Mouse (Mus musculus) T-helper 2 cell (primary cell): ENCODE results near the gene Kcnj12.

Source experiments
- in situ Hi-C: fragments of 300-600 bp; cut with MboI, MseI; formaldehyde crosslinking; loops from one replicate; pipeline ENCODE4 v1.15.1; 2025; ENCODE audit warnings: high pct_unique_total_duplicates

Gene Kcnj12

GRCm38 (mm10) chr11:61059691-61060457, 37.5 kb downstream of the Kcnj12 start:
- in situ Hi-C loops = no loop called here

GRCm38 (mm10) chr11:61060634-61061033, 38.3 kb downstream of the Kcnj12 start:
- in situ Hi-C loops = no loop called here

- in situ Hi-C loops = no loop called here
Measured at GRCm38 (mm10) chr11:61062548-61063461, 40.4 kb downstream of the Kcnj12 start.

- in situ Hi-C loops = no loop called here
Measured at GRCm38 (mm10) chr11:61063503-61063902, 41.1 kb downstream of the Kcnj12 start.

GRCm38 (mm10) chr11:61065620-61066019, 43.3 kb downstream of the Kcnj12 start:
- in situ Hi-C loops = no loop called here

GRCm38 (mm10) chr11:61067133-61067835, 44.9 kb downstream of the Kcnj12 start:
- in situ Hi-C loops = no loop called here

- in situ Hi-C loops = no loop called here
Measured at GRCm38 (mm10) chr11:61068866-61069265, 46.5 kb downstream of the Kcnj12 start.

GRCm38 (mm10) chr11:61069645-61070044, 47.3 kb downstream of the Kcnj12 start:
- in situ Hi-C loops = no loop called here

- in situ Hi-C loops = no loop called here
Measured at GRCm38 (mm10) chr11:61074646-61075317, 52.4 kb downstream of the Kcnj12 start.

GRCm38 (mm10) chr11:61075361-61076326, 53.3 kb downstream of the Kcnj12 start:
- in situ Hi-C loops = no loop called here

- in situ Hi-C loops = no loop called here
Measured at GRCm38 (mm10) chr11:61081624-61082023, 59.3 kb downstream of the Kcnj12 start.

- in situ Hi-C loops = no loop called here
Measured at GRCm38 (mm10) chr11:61090195-61090594, 67.8 kb downstream of the Kcnj12 start.

GRCm38 (mm10) chr11:61091192-61091591, 68.8 kb downstream of the Kcnj12 start:
- in situ Hi-C loops = no loop called here

- in situ Hi-C loops = no loop called here
Measured at GRCm38 (mm10) chr11:61091642-61092262, 69.4 kb downstream of the Kcnj12 start.

GRCm38 (mm10) chr11:61098046-61098445, 75.7 kb downstream of the Kcnj12 start:
- in situ Hi-C loops = no loop called here

GRCm38 (mm10) chr11:61102397-61103339, 80.3 kb downstream of the Kcnj12 start:
- in situ Hi-C loops = no loop called here

- in situ Hi-C loops = no loop called here
Measured at GRCm38 (mm10) chr11:61104241-61104901, 82.0 kb downstream of the Kcnj12 start.

GRCm38 (mm10) chr11:61108911-61109361, 86.6 kb downstream of the Kcnj12 start:
- in situ Hi-C loops = loop anchor here (5.0 kb wide), 1 partner anchor 33 kb away; no protein-coding TSS in a partner anchor
